Comparison of ENCODE assay signal across 8 mouse cellular contexts in genomic region chr11:57645847-57646246, GRCm38 (mm10). TPM values are rescaled to one million over a fixed set of nuclear protein-coding genes. Genes with fewer than 3 reads are reported as not detected.
DNase-seq lines count a peak whose midpoint lies in the region; ATAC-seq and TF ChIP-seq lines count a peak whose summit lies in the region.

No protein-coding gene starts in this region.

- H3K4me3 ChIP-seq in heart, postnatal 0 days (ENCODE audit: low read depth, low read length) = peak overlapping the region; percentile 64
- peak overlapping the region; percentile 90 for H3K4me3 ChIP-seq in E14TG2a.4 (replicated peaks; ENCODE audit: low read length)
- peak overlapping the region; percentile 63 for H3K4me3 ChIP-seq in forebrain, embryonic 13.5 days
- peak overlapping the region; percentile 95 for H3K4me3 ChIP-seq in liver, embryonic 16.5 days (ENCODE audit: low read depth, low read length)

- TF ChIP-seq EP300 in heart, postnatal 0 days (IDR thresholded peaks at IDR 0.05; ENCODE audit: low read depth) = no peak

- H3K36me3 ChIP-seq in heart, postnatal 0 days (replicated peaks; ENCODE audit: control insufficient read depth, insufficient read depth, low read length) = no peaks in the 10 kb centered on the region
- no peaks in the 10 kb centered on the region; the same call in 1 of the 2 replicates for H3K36me3 ChIP-seq in E14TG2a.4 (ENCODE audit: insufficient read depth, low read length)
- H3K36me3 ChIP-seq in forebrain, embryonic 13.5 days (ENCODE audit: poor library complexity, severe bottlenecking) = no peaks in the 10 kb centered on the region
- peaks cover 5% of the 10 kb centered on the region for H3K36me3 ChIP-seq in liver, embryonic 16.5 days (ENCODE audit: control insufficient read depth, insufficient read depth)

- peak overlapping the region; percentile 63 for H3K9ac ChIP-seq in heart, postnatal 0 days (replicated peaks; ENCODE audit: low read depth, low read length)
- peak overlapping the region; percentile 79 for H3K9ac ChIP-seq in forebrain, embryonic 13.5 days
- H3K9ac ChIP-seq in liver, embryonic 16.5 days (ENCODE audit: low read depth, low read length) = peak overlapping the region; percentile 99

- no peaks in the 10 kb centered on the region for H3K9me3 ChIP-seq in heart, postnatal 0 days (replicated peaks; ENCODE audit: control insufficient read depth, low read length)
- no peaks in the 10 kb centered on the region for H3K9me3 ChIP-seq in E14TG2a.4 (ENCODE audit: low read length)
- no peaks in the 10 kb centered on the region for H3K9me3 ChIP-seq in forebrain, embryonic 13.5 days (replicated peaks)
- H3K9me3 ChIP-seq in liver, embryonic 16.5 days (replicated peaks; ENCODE audit: control insufficient read depth, low read length) = no peaks in the 10 kb centered on the region

- ATAC-seq in heart, postnatal 0 days (ENCODE audit: insufficient read depth, low read depth) = no peak
- ATAC-seq in forebrain, embryonic 13.5 days = no peak
- ATAC-seq in liver, embryonic 16.5 days (ENCODE audit: low read depth) = no peak

- 34% methylated on average over 8 of the region's 8 CpGs for WGBS in heart, postnatal 0 days
- 29% methylated on average over 8 of the region's 8 CpGs for WGBS in forebrain, embryonic 13.5 days
- 20% methylated on average over 8 of the region's 8 CpGs for WGBS in liver, embryonic 16.5 days (ENCODE audit: insufficient replicate concordance)

- H3K4me2 ChIP-seq in heart, postnatal 0 days (ENCODE audit: low read depth, low read length) = peak overlapping the region; percentile 95
- H3K4me2 ChIP-seq in forebrain, embryonic 13.5 days = peak overlapping the region; percentile 92
- H3K4me2 ChIP-seq in liver, embryonic 16.5 days (ENCODE audit: low read depth, low read length) = peak overlapping the region; percentile 94

- H3K27me3 ChIP-seq in heart, postnatal 0 days (ENCODE audit: control insufficient read depth, insufficient read depth, low read length) = no peaks in the 10 kb centered on the region
- H3K27me3 ChIP-seq in E14TG2a.4 (ENCODE audit: insufficient read depth, low read length) = peaks cover 33% of the 10 kb centered on the region
- H3K27me3 ChIP-seq in forebrain, embryonic 13.5 days = peaks cover 8% of the 10 kb centered on the region; the same call in 1 of the 2 replicates
- no peaks in the 10 kb centered on the region; the same call in 1 of the 2 replicates for H3K27me3 ChIP-seq in liver, embryonic 16.5 days (ENCODE audit: control insufficient read depth, insufficient read depth, low read depth, low read length)

- peaks cover 5% of the 10 kb centered on the region; the same call in 1 of the 2 replicates for H3K4me1 ChIP-seq in heart, postnatal 0 days (ENCODE audit: control insufficient read depth, insufficient read depth)
- peaks cover 48% of the 10 kb centered on the region for H3K4me1 ChIP-seq in E14TG2a.4 (replicated peaks; ENCODE audit: low read depth, low read length)
- H3K4me1 ChIP-seq in forebrain, embryonic 13.5 days = peaks cover 36% of the 10 kb centered on the region
- H3K4me1 ChIP-seq in liver, embryonic 16.5 days (ENCODE audit: control insufficient read depth, low read depth, low read length) = peaks cover 51% of the 10 kb centered on the region

- DNase-seq in heart, postnatal 0 days (ENCODE audit: low spot score) = no peak
- DNase-seq in heart, adult 18-20 months = no peak
- DNase-seq in left cerebral cortex, postnatal 4 days = no peak
- no peak for DNase-seq in right cerebral cortex, postnatal 36 days (ENCODE audit: low spot score in 2 of 2)
- no peak for DNase-seq in left cerebral cortex, adult 9 months (ENCODE audit: low spot score in 2 of 2)

- TF ChIP-seq CTCF in heart, postnatal 0 days (IDR thresholded peaks at IDR 0.05; ENCODE audit: low read depth) = no peak
- no peak for TF ChIP-seq CTCF in E14TG2a.4 (conservative IDR thresholded peaks at IDR 0.05; ENCODE audit: low read length)

- intact Hi-C loops in left cerebral cortex, postnatal 4 days (cut with DNase I) = no loop called here

- no peak overlapping the region for H3K27ac ChIP-seq in heart, postnatal 0 days (ENCODE audit: low read depth)
- H3K27ac ChIP-seq in forebrain, embryonic 13.5 days = no peak overlapping the region
- H3K27ac ChIP-seq in liver, embryonic 16.5 days (ENCODE audit: low read length) = 0 out of 2 replicates have a peak overlapping the region, but pooled peaks have one; percentile 41

RNA-seq across cellular contexts. Expression of gene Galnt10, which starts 0.6 kb away (rescaled TPM):
- 3.4 and 10.4 TPM in 2 replicates for total RNA-seq in heart, postnatal 0 days (2014; rRNA removed; ENCODE audit: low replicate concordance)
- polyA plus RNA-seq in heart, postnatal 0 days (2015; fragmentation: Nextera tagmentation; extraction: Ambion mirVana) = 4.2 and 4.3 TPM in 2 replicates
- 1 to 10 TPM; 7.2 to 8.0 TPM for total RNA-seq in heart, adult 18-20 months (2021)
- polyA plus RNA-seq in forebrain, embryonic 13.5 days (2015; fragmentation: Nextera tagmentation; extraction: Ambion mirVana) = 10.4 and 10.7 TPM in 2 replicates
- 24.1 and 26.3 TPM in 2 replicates for polyA plus RNA-seq in liver, embryonic 16.5 days (2015; fragmentation: Nextera tagmentation; extraction: Ambion mirVana)
- 10 to 100 TPM; 11.7 to 12.4 TPM for total RNA-seq in left cerebral cortex, postnatal 4 days (2021)
